Mouse (Mus musculus) bone marrow macrophage, adult 2 months (primary cell): Measurements from ENCODE around the gene Prr14l.
"Not testable (repeated sequence)": the region's sequence is repeated elsewhere in the genome, so short reads cannot be mapped to it uniquely, and the experiment has no call there.

ENCODE experiments used
- CTCF ChIP-seq: IDR thresholded peaks from 2 replicates; pipeline ENCODE4 v1.5.1; 2012; ENCODE audit warnings: low read depth, mild to moderate bottlenecking, low read length, moderate library complexity
- POLR2A ChIP-seq: IDR thresholded peaks from 2 replicates; pipeline ENCODE4 v1.6.1; 2012; ENCODE audit warnings: mild to moderate bottlenecking, low read depth, low read length, borderline replicate concordance

- not testable (repeated sequence) for TF ChIP-seq CTCF, POLR2A
These were observed 113.2 kb downstream of the Prr14l start for GRCm38 (mm10) chr5:32740850-32741249.
